Mouse (Mus musculus): ENCODE measurements around the gene Il6st. TPM values are rescaled to one million over a fixed set of nuclear protein-coding genes. Genes with fewer than 3 reads are reported as not detected.
A peak's percentile ranks its signal among the peaks of the same experiment; 100 is the strongest.

The Il6st gene
- total and polyA plus RNA-seq, 2 experiments from 2014 or later = 20.5 to 36.1 TPM

- no peak overlapping the region for H3K9ac ChIP-seq (replicated peaks; ENCODE audit: low read length, poor library complexity, severe bottlenecking)
- ATAC-seq (ENCODE audit: low FRiP score) = no peak
- no peak overlapping the region for H3K4me2 ChIP-seq (ENCODE audit: low read depth, low read length, poor library complexity, severe bottlenecking)
- no peak overlapping the region for H3K4me3 ChIP-seq (ENCODE audit: low read depth, low read length)
- no peak overlapping the region for H3K27ac ChIP-seq (ENCODE audit: low read depth, low read length)
- H3K27me3 ChIP-seq (ENCODE audit: insufficient read depth, low read length) = no peaks in the 10 kb centered on the region
- H3K4me1 ChIP-seq (ENCODE audit: insufficient read depth, low read length) = no peaks in the 10 kb centered on the region
- H3K9me3 ChIP-seq (ENCODE audit: low read length) = no peaks in the 10 kb centered on the region
- no peak for DNase-seq (ENCODE audit: low spot score)
- no peak for TF ChIP-seq CTCF (IDR thresholded peaks at IDR 0.05)
- WGBS = 72% methylated on average over 5 of the region's 5 CpGs
- no peaks in the 10 kb centered on the region for H3K36me3 ChIP-seq (ENCODE audit: insufficient read depth, low read length)
These were observed 30.6 kb upstream of the Il6st start for GRCm38 (mm10) chr13:112433271-112433670.

- H3K4me2 ChIP-seq (ENCODE audit: low read depth, low read length, poor library complexity, severe bottlenecking) = no peak overlapping the region
- no peak for DNase-seq (ENCODE audit: low spot score)
- H3K9me3 ChIP-seq (ENCODE audit: low read length) = no peaks in the 10 kb centered on the region
- no peaks in the 10 kb centered on the region for H3K36me3 ChIP-seq (ENCODE audit: insufficient read depth, low read length)
- H3K4me3 ChIP-seq (ENCODE audit: low read depth, low read length) = no peak overlapping the region
- no peaks in the 10 kb centered on the region for H3K27me3 ChIP-seq (ENCODE audit: insufficient read depth, low read length)
- 73% methylated on average over 8 of the region's 8 CpGs for WGBS
- H3K4me1 ChIP-seq (ENCODE audit: insufficient read depth, low read length) = peaks cover 8% of the 10 kb centered on the region; the same call in 1 of the 2 replicates
- H3K27ac ChIP-seq (ENCODE audit: low read depth, low read length) = no peak overlapping the region
- H3K9ac ChIP-seq (replicated peaks; ENCODE audit: low read length, poor library complexity, severe bottlenecking) = no peak overlapping the region
- TF ChIP-seq CTCF (IDR thresholded peaks at IDR 0.05) = no peak
- ATAC-seq (ENCODE audit: low FRiP score) = no peak
These were observed 28.4 kb upstream of the Il6st start for GRCm38 (mm10) chr13:112435241-112436075.

- H3K4me3 ChIP-seq (ENCODE audit: low read depth, low read length) = no peak overlapping the region
- no peak for ATAC-seq (ENCODE audit: low FRiP score)
- no peak overlapping the region for H3K9ac ChIP-seq (replicated peaks; ENCODE audit: low read length, poor library complexity, severe bottlenecking)
- DNase-seq (ENCODE audit: low spot score) = no peak
- WGBS = 88% methylated on average over 7 of the region's 7 CpGs
- H3K4me1 ChIP-seq (ENCODE audit: insufficient read depth, low read length) = peaks cover 8% of the 10 kb centered on the region; the same call in 1 of the 2 replicates
- H3K9me3 ChIP-seq (ENCODE audit: low read length) = no peaks in the 10 kb centered on the region
- H3K27ac ChIP-seq (ENCODE audit: low read depth, low read length) = no peak overlapping the region
- no peaks in the 10 kb centered on the region for H3K36me3 ChIP-seq (ENCODE audit: insufficient read depth, low read length)
- no peaks in the 10 kb centered on the region for H3K27me3 ChIP-seq (ENCODE audit: insufficient read depth, low read length)
- no peak for TF ChIP-seq CTCF (IDR thresholded peaks at IDR 0.05)
- no peak overlapping the region for H3K4me2 ChIP-seq (ENCODE audit: low read depth, low read length, poor library complexity, severe bottlenecking)
These were observed 27.6 kb upstream of the Il6st start for GRCm38 (mm10) chr13:112436288-112436687.

GRCm38 (mm10) chr13:112438001-112438868, 25.6 kb upstream of the Il6st start:
- 95% methylated on average over 21 of the region's 21 CpGs for WGBS
- no peak overlapping the region for H3K27ac ChIP-seq (ENCODE audit: low read depth, low read length)
- no peaks in the 10 kb centered on the region for H3K9me3 ChIP-seq (ENCODE audit: low read length)
- no peak for TF ChIP-seq CTCF (IDR thresholded peaks at IDR 0.05)
- no peak overlapping the region for H3K4me3 ChIP-seq (ENCODE audit: low read depth, low read length)
- H3K4me1 ChIP-seq (ENCODE audit: insufficient read depth, low read length) = peaks cover 8% of the 10 kb centered on the region; the same call in 1 of the 2 replicates
- DNase-seq (ENCODE audit: low spot score) (no peak), ATAC-seq (ENCODE audit: low FRiP score) (no peak)
- H3K9ac ChIP-seq (replicated peaks; ENCODE audit: low read length, poor library complexity, severe bottlenecking) = no peak overlapping the region
- no peak overlapping the region for H3K4me2 ChIP-seq (ENCODE audit: low read depth, low read length, poor library complexity, severe bottlenecking)
- H3K36me3 ChIP-seq (ENCODE audit: insufficient read depth, low read length) = no peaks in the 10 kb centered on the region
- H3K27me3 ChIP-seq (ENCODE audit: insufficient read depth, low read length) = no peaks in the 10 kb centered on the region

- H3K27ac ChIP-seq (ENCODE audit: low read depth, low read length) = no peak overlapping the region
- no peaks in the 10 kb centered on the region for H3K27me3 ChIP-seq (ENCODE audit: insufficient read depth, low read length)
- no peak for TF ChIP-seq CTCF (IDR thresholded peaks at IDR 0.05)
- H3K4me1 ChIP-seq (ENCODE audit: insufficient read depth, low read length) = peaks cover 8% of the 10 kb centered on the region; the same call in 1 of the 2 replicates
- H3K4me3 ChIP-seq (ENCODE audit: low read depth, low read length) = no peak overlapping the region
- 37% methylated on average over 15 of the region's 15 CpGs for WGBS
- no peaks in the 10 kb centered on the region for H3K36me3 ChIP-seq (ENCODE audit: insufficient read depth, low read length)
- ATAC-seq (ENCODE audit: low FRiP score) (no peak), DNase-seq (ENCODE audit: low spot score) (no peak)
- no peaks in the 10 kb centered on the region for H3K9me3 ChIP-seq (ENCODE audit: low read length)
- no peak overlapping the region for H3K9ac ChIP-seq (replicated peaks; ENCODE audit: low read length, poor library complexity, severe bottlenecking)
- H3K4me2 ChIP-seq (ENCODE audit: low read depth, low read length, poor library complexity, severe bottlenecking) = peak overlapping the region; percentile 28
These were observed 24.6 kb upstream of the Il6st start for GRCm38 (mm10) chr13:112439105-112439818.

Data from midbrain, postnatal 0 days (tissue).